Mouse (Mus musculus) erythroid progenitor cell, adult 5-6 weeks (primary cell): ENCODE measurements around the gene Mnd1. TPM values are rescaled to one million over a fixed set of nuclear protein-coding genes. Genes with fewer than 3 reads are reported as not detected.

ENCODE experiments used
- ATAC-seq: replicated peaks from 2 replicates; pipeline ENCODE4 v1.8.0; 2016; ENCODE audit warnings: moderate number of reproducible peaks, mild to moderate bottlenecking, moderate TSS enrichment, inconsistent platforms; ENCODE audit not compliant: poor library complexity, low FRiP score, severe bottlenecking
- total RNA-seq, 2 experiments: library from RNA; stranded (forward) in 1 of 2; stranded (reverse) in 1 of 2; fragments of 150-400 nt in 1 of 2; fragments of 186-747, 209-891 nt in 1 of 2; gene quantifications; 2 replicates each; pipeline versions ENCODE4 v1.2.3 to v1.2.4; 2015 to 2017; ENCODE audit warnings: low replicate concordance in 2 of 2

The Mnd1 gene
- total RNA-seq, 2 experiments from 2014 or later = 3.6 to 6.3 TPM

DNA sequence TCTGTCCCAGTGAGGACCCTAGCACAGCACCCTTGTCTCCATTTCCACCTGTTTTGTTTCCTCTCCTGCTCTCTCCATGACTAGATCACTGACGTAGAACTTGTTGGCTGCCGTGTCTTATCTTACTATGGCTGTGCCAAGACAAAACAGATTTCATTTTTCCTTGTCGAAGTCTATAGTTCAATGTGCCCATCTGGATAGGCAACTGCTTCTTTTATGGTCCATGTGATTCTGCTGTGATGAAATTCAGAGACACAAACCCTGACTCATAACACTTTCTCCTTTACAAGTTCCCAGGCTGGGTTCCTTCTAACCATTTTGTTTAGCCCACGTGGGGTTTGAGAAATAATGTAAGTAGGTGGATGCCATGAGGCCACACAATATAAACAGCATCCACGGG lies 10.5 kb upstream of the Mnd1 start:
- ATAC-seq = no peak

GRCm38 (mm10) chr3:84165391-84165790 lies 9.8 kb upstream of the Mnd1 start:
- ATAC-seq = no peak

GRCm38 (mm10) chr3:84157559-84158350 lies 2.2 kb upstream of the Mnd1 start:
- no peak for ATAC-seq

DNA sequence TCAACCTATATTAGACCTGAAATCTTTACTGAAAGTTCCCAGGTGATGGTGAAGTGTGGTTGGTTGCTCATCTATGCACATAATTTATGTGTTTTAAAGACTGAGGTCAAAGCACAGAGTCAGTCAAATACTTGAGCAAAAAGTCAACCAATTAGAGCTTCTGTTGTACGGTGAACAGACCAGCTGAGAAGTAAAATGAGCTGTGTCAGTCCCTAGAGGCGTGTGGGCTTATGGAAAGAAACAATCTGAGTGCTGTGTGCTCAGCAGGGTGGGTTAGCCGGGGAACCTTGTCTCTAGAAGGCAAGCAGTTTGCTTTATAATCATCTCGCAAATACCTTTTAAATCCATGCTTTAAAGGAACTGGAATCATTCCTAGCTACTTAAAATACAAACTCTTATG lies 1.4 kb upstream of the Mnd1 start:
- no peak for ATAC-seq

DNA sequence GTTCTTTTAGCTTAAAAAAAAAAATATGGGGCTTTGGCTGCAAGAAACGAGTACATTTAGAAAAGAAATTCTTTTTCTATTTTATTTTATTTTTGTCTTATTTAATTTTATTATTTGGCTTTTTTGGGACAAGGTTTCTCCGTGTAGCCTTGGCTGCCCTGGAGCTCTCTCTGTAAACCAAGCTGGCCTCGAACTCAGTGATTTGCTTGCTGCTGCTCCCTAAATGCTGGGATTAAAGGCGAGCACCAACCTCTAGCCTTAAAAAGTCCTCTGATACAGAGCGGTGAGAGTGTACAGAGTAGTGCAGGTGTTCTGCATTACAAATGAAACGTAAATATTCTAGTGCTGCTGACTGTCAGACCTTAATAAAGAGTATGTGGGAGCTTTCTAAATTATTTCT lies 519 bp upstream of the Mnd1 start:
- ATAC-seq = no peak

GRCm38 (mm10) chr3:84155146-84155545 lies 440 bp downstream of the Mnd1 start:
- no peak for ATAC-seq

DNA sequence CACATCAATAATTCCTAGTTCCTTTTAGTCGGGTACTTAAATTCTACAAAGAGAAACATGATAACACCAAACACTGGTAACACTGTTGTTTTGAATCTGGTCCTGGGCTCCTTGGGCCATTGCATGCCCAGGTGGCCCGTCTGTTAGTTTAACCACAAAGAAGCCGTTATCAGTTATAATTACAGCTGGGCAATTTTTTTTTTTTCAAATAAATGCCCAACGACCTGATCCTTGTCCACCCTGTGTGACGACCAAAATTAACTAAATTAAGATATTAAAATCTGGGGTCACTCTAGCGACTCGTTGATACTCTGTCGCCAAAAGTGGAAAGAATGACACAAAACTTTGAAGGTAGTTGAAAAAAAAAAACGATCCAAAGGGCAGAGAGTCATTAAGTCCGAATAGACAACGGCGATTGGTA lies 855 bp downstream of the Mnd1 start:
- ATAC-seq = no peak

DNA sequence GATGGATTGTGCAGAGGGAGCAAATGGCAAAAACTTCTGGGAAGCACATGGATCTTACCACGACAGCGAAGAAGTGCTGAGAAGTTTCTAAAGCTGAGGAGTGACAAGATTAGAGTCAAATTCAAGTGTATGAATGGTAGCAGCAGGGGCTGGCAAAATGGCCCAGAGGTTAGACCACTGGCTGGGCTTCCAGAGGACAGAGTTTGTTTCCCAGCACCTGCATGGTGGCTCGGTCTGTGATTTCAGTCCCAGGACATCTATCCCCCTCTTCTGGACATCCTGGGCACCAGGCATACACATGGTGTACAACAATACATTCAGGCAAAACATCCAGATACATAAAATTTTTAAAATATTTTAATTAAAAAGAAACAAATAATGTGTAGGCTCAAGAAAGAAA lies 5.8 kb downstream of the Mnd1 start:
- ATAC-seq = no peak

- no peak for ATAC-seq
Observed at GRCm38 (mm10) chr3:84140947-84141346, 14.6 kb downstream of the Mnd1 start.

DNA sequence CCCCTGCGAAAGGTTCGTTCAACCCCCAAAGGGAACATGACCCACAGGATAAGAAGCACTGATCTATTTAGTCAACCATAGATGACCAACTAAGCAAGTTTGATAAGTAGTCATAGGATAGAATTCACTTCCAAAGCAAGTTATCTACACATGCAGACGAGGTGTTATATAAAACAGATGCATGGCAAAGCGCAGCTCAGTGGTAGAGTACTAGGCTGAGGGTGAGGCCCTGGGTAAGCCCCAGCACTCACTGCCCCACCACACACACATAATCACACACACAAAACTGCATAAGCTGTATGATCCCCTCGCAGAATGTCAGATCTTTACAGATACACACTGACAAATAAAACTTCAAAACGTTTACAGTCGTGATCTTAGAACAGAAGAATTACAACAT lies 19.1 kb downstream of the Mnd1 start:
- no peak for ATAC-seq

GRCm38 (mm10) chr3:84135933-84136332 lies 19.7 kb downstream of the Mnd1 start:
- no peak for ATAC-seq

DNA sequence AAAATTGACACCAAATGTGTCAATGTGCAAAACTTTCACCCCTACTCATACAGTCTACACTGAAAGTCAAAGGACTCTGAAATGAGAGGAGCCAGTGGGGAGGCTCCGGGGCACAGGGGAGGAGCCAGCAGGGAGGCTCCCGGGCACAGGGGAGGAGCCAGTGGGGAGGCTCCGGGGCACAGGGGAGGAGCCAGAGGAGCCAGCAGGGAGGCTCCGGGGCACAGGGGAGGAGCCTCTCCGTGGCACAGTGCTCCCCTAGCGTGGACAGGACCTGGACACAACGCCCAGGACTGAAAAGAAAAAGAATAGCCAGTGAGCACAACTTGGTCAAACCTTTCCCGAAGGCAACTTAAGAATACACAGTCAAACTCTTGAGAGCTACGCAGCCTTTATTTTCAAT lies 20.2 kb downstream of the Mnd1 start:
- ATAC-seq = peak; percentile 100

GRCm38 (mm10) chr3:84131369-84131768 lies 24.2 kb downstream of the Mnd1 start:
- ATAC-seq = no peak

- no peak for ATAC-seq
Observed at GRCm38 (mm10) chr3:84130776-84131175, 24.8 kb downstream of the Mnd1 start.

DNA sequence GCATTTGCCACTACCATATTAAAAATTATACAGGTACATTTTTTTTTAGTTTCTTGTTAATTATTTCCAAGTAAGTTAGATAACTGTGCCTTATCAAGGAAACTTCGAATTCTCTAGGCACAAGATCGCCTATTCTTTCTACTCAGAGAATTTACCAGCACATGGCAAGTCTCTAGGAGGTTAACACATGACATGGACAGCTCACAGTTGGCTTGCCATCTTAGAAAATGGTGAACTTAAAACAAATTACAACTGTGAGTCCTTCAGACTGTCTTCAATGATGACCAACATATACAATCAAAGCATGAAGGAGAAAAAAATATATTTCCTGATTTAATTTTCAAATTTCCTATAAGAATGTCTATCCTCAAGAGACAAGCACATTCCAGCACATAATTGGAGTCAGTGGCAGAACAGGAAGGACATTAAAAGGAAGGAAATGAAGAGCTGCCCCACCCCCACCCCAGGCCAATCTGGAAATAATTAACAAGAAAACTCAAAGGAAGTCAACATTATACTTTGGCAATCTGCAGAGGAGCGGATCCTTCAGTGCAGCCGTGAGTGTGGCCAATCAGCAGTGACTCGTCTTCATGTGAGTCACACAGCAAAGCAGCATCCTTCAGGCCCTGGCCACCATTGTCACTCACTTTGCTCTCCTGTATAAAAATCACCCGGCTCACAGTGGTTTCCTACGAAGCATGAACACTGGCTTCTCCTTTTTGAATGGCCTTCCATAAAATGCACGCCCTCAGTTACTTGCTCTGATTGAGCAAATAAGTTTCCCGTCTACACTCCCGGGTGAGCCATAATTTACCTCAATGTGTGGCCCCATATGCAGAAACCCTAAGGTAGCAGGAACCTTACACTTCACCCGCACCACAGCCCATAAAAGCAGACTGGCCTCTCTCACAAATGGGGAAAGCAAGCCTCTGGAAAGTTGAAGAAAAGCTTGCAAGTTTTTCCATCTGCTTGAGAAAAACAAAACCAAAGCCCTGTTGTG lies 26.4 kb downstream of the Mnd1 start:
- no peak for ATAC-seq

GRCm38 (mm10) chr3:84127431-84127830 lies 28.2 kb downstream of the Mnd1 start:
- no peak for ATAC-seq

GRCm38 (mm10) chr3:84126721-84127120 lies 28.9 kb downstream of the Mnd1 start:
- ATAC-seq = no peak

DNA sequence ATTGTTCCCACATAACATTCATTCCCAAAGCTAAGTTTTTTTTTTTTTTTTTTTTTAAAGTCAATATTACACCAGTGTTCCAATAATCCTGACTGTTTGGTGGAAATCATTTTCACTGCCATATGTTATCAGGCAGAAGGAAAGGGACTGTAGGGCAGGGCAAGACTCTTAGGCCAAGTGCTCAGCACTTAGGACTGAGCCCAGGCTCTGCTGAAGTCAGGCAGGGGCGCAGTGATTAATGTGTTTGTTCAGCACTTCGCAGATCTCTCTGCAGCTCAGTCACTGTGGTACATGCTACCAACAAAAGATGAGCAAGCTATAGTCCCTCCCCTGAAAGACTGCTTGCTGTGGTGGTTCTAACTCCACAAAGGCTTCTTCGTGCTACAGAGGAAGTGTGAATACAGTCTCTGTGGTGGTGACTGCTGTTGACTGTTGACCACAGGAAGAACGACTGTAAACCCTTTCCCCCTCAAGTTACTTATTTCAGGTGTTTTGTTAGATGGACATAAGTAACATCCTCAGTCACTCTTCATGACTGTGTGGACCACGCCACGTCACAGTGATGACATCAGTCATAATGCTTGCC lies 29.8 kb downstream of the Mnd1 start:
- ATAC-seq = no peak

- no peak for ATAC-seq
Observed at GRCm38 (mm10) chr3:84123461-84123860, 32.1 kb downstream of the Mnd1 start.

- no peak for ATAC-seq
Observed at GRCm38 (mm10) chr3:84118718-84119117, 36.9 kb downstream of the Mnd1 start.
